Mouse (Mus musculus) ES-E14 (cell line): ENCODE data around the gene Ppp2r2c.

Experiments
- HCFC1 ChIP-seq: IDR thresholded peaks from 2 replicates; pipeline ENCODE4 v1.6.1; 2012; ENCODE audit warnings: low read length, inconsistent platforms, borderline replicate concordance; ENCODE audit not compliant: insufficient read depth
- MAFK ChIP-seq: IDR thresholded peaks from 2 replicates; pipeline ENCODE4 v1.6.1; 2014; ENCODE audit warnings: mild to moderate bottlenecking, low read depth, low read length, inconsistent platforms; ENCODE audit not compliant: insufficient read depth

DNA sequence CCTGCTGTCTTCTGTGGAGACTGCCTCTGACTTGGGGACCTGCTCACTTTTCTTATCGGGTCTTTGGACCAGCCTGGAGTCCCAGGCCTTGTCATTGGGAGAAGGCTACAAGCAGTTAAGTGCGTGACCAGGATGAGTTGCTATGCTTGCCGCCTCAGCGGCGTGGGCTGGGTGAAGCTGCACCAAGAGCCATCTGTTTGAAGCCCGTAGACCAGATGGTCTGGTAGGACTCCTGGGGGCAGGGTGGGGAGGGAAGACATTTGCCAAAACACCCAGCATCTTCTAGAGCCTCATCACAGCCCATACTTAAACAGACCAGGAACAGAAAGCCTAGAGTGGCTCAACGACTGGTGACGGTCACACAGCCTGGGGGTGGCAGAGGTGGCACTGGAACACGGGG is 24.9 kb downstream of the Ppp2r2c start:
- TF ChIP-seq MAFK (no peak), HCFC1 (no peak)
